Mouse (Mus musculus) ES-E14 (cell line): ENCODE data around the gene Cdh22. TPM values are rescaled to one million over a fixed set of nuclear protein-coding genes. Genes with fewer than 3 reads are reported as not detected.

Experiments
- DNase-seq: peaks from one replicate; pipeline ENCODE4 v3.0.0-alpha.2; 2013; ENCODE audit warnings: low read depth, low spot score
- H3K27ac ChIP-seq: 2 replicates; pipeline ENCODE4 v1.5.1; 2012; ENCODE audit warnings: low read depth, mild to moderate bottlenecking, low read length, moderate library complexity, mixed read lengths; ENCODE audit not compliant: poor library complexity, insufficient read depth, severe bottlenecking
- H3K36me3 ChIP-seq: 2 replicates; pipeline ENCODE4 v1.6.1; 2012; ENCODE audit warnings: mild to moderate bottlenecking, low read length, moderate library complexity, mixed read lengths; ENCODE audit not compliant: control insufficient read depth, poor library complexity, insufficient read depth, severe bottlenecking
- H3K4me1 ChIP-seq, 2 experiments: fragments of 150-350 bp in 1 of 2; sonication (generic) in 1 of 2; 2 replicates each; pipeline ENCODE4 v1.6.1; 2012; ENCODE audit warnings: low read length in 2 of 2, mild to moderate bottlenecking in 1 of 2, mixed read lengths in 1 of 2; ENCODE audit not compliant: control insufficient read depth in 2 of 2, insufficient read depth in 2 of 2, poor library complexity in 1 of 2
- H3K4me3 ChIP-seq, 2 experiments: fragments of 150-350 bp in 1 of 2; sonication (generic) in 1 of 2; 2 replicates each; pipeline ENCODE4 v1.5.1; 2012; ENCODE audit warnings: low read length in 2 of 2, low read depth in 1 of 2, mild to moderate bottlenecking in 1 of 2, mixed read lengths in 1 of 2; ENCODE audit not compliant: insufficient read depth in 1 of 2, poor library complexity in 1 of 2, severe bottlenecking in 1 of 2
- H3K9ac ChIP-seq: 2 replicates; pipeline ENCODE4 v1.6.1; 2012; ENCODE audit warnings: low read depth, mild to moderate bottlenecking, low read length, mixed read lengths; ENCODE audit not compliant: poor library complexity, insufficient read depth, severe bottlenecking
- H3K9me3 ChIP-seq: fragments of 150-350 bp; sonication (generic); 2 replicates; pipeline ENCODE4 v1.6.1; 2012; ENCODE audit warnings: low read depth, mild to moderate bottlenecking, low read length; ENCODE audit not compliant: control insufficient read depth, insufficient read depth
- CHD2 ChIP-seq: IDR thresholded peaks from 2 replicates; pipeline ENCODE4 v1.6.1; 2014; ENCODE audit warnings: mild to moderate bottlenecking, low read depth, low read length, inconsistent platforms
- HCFC1 ChIP-seq: IDR thresholded peaks from 2 replicates; pipeline ENCODE4 v1.6.1; 2012; ENCODE audit warnings: low read length, inconsistent platforms, borderline replicate concordance; ENCODE audit not compliant: insufficient read depth
- MAFK ChIP-seq: IDR thresholded peaks from 2 replicates; pipeline ENCODE4 v1.6.1; 2014; ENCODE audit warnings: mild to moderate bottlenecking, low read depth, low read length, inconsistent platforms; ENCODE audit not compliant: insufficient read depth
- ZC3H11A ChIP-seq: IDR thresholded peaks from 2 replicates; pipeline ENCODE4 v1.6.1; 2012; ENCODE audit warnings: low read depth, mild to moderate bottlenecking, inconsistent platforms, low read length, borderline replicate concordance
- ZNF384 ChIP-seq: IDR thresholded peaks from 2 replicates; pipeline ENCODE4 v1.6.1; 2012; ENCODE audit warnings: low read depth, low read length, inconsistent platforms
- in situ Hi-C, 2 experiments: fragments of 600-800 bp; cut with MboI; formaldehyde crosslinking; loops; one replicate each; pipeline ENCODE4 v1.15.1; 2025; ENCODE audit warnings: low sequenced_read_pairs in 2 of 2, inconsistent platforms in 1 of 2; ENCODE audit not compliant: unreplicated experiment in 2 of 2
- total RNA-seq: library from RNA; depleted of rRNA; stranded (reverse); fragments of 300-350 nt; gene quantifications from 2 replicates; pipeline ENCODE4 v1.2.3, GENCODE M21; 2012

Cdh22 gene
- total RNA-seq, 1 experiment, result 0.13 TPM

GRCm38 (mm10) chr2:165179231-165179630, 55.4 kb downstream of the Cdh22 start:
- in situ Hi-C loops, result no loop called here
- TF ChIP-seq HCFC1 (no peak), MAFK (no peak), ZNF384 (no peak), ZC3H11A (no peak), CHD2 (no peak)
- Histone ChIP-seq H3K4me1 (peaks cover 0 to 7% of the 10 kb centered on the region in 2 experiments; a peak in 1 of 4 replicates), H3K9ac (no peak overlapping the region), H3K36me3 (no peaks in the 10 kb centered on the region), H3K9me3 (no peaks in the 10 kb centered on the region), H3K4me3 (no peak overlapping the region), H3K27ac (no peak overlapping the region)
- no peak for DNase-seq

GRCm38 (mm10) chr2:165176965-165177364, 57.7 kb downstream of the Cdh22 start:
- in situ Hi-C loops, result no loop called here

GRCm38 (mm10) chr2:165166664-165167435, 67.8 kb downstream of the Cdh22 start:
- H3K4me3 ChIP-seq, result no peak overlapping the region
- TF ChIP-seq ZC3H11A (no peak), HCFC1 (no peak), CHD2 (no peak), MAFK (no peak), ZNF384 (no peak)
- no peaks in the 10 kb centered on the region for H3K9me3 ChIP-seq
- H3K9ac ChIP-seq, result no peak overlapping the region
- peaks cover 0 to 14% of the 10 kb centered on the region in 2 experiments; a peak in 2 of 4 replicates for H3K4me1 ChIP-seq
- no peak for DNase-seq
- H3K36me3 ChIP-seq, result no peaks in the 10 kb centered on the region
- in situ Hi-C loops, result no loop called here
- no peak overlapping the region for H3K27ac ChIP-seq

More at GRCm38 (mm10) chr2:165176965-165177364, 57.7 kb downstream of the Cdh22 start:
- TF ChIP-seq CHD2, result no peak
- no peak for TF ChIP-seq MAFK
- no peak for TF ChIP-seq HCFC1
- no peak for TF ChIP-seq ZNF384
- no peak for TF ChIP-seq ZC3H11A
- Histone ChIP-seq H3K36me3 (no peaks in the 10 kb centered on the region), H3K9me3 (no peaks in the 10 kb centered on the region), H3K4me3 (no peak overlapping the region), H3K4me1 (peaks cover 0 to 7% of the 10 kb centered on the region in 2 experiments; a peak in 1 of 4 replicates), H3K9ac (no peak overlapping the region), H3K27ac (no peak overlapping the region)
- no peak for DNase-seq

GRCm38 (mm10) chr2:165162221-165162620, 72.4 kb downstream of the Cdh22 start:
- Histone ChIP-seq H3K27ac (no peak overlapping the region), H3K36me3 (no peaks in the 10 kb centered on the region), H3K4me1 (peaks cover 0 to 18% of the 10 kb centered on the region in 2 experiments; a peak in 2 of 4 replicates), H3K9ac (no peak overlapping the region), H3K9me3 (no peaks in the 10 kb centered on the region), H3K4me3 (no peak overlapping the region)
- in situ Hi-C loops, result no loop called here
- TF ChIP-seq HCFC1, result no peak
- no peak for TF ChIP-seq ZNF384
- no peak for TF ChIP-seq ZC3H11A
- no peak for TF ChIP-seq MAFK
- TF ChIP-seq CHD2, result no peak
- DNase-seq, result no peak
